Mouse (Mus musculus) stomach, embryonic 15.5 days (tissue): Measurements from ENCODE around the gene Myl10. TPM values are rescaled to one million over a fixed set of nuclear protein-coding genes. Genes with fewer than 3 reads are reported as not detected.
A peak's percentile ranks its signal among the peaks of the same experiment; 100 is the strongest.
"Not testable (repeated sequence)": the region's sequence is repeated elsewhere in the genome, so short reads cannot be mapped to it uniquely, and the experiment has no call there.

ENCODE experiments used
- ATAC-seq: fragments of 200-750 bp; cut with Nextera tagmentation; 2 replicates; pipeline ENCODE4 v1.8.0; 2017; ENCODE audit warnings: low read depth, moderate number of reproducible peaks, moderate TSS enrichment; ENCODE audit not compliant: insufficient read depth, low FRiP score
- H3K27ac ChIP-seq: fragments of 300-500 bp; sonication (generic); 2 replicates; pipeline ENCODE4 v1.5.1; 2015; ENCODE audit warnings: mild to moderate bottlenecking, inconsistent platforms
- H3K27me3 ChIP-seq: fragments of 300-500 bp; sonication (generic); replicated peaks from 2 replicates; pipeline ENCODE4 v1.6.1; 2015; ENCODE audit warnings: inconsistent platforms
- H3K36me3 ChIP-seq: fragments of 300-500 bp; sonication (generic); 2 replicates; pipeline ENCODE4 v1.6.1; 2015; ENCODE audit warnings: inconsistent platforms
- H3K4me1 ChIP-seq: fragments of 300-500 bp; sonication (generic); 2 replicates; pipeline ENCODE4 v1.6.1; 2015; ENCODE audit warnings: inconsistent platforms
- H3K4me2 ChIP-seq: fragments of 300-500 bp; sonication (generic); 2 replicates; pipeline ENCODE4 v1.6.1; 2015; ENCODE audit warnings: mild to moderate bottlenecking, inconsistent platforms
- H3K4me3 ChIP-seq: fragments of 300-500 bp; sonication (generic); replicated peaks from 2 replicates; pipeline ENCODE4 v1.5.1; 2015; ENCODE audit warnings: inconsistent platforms
- H3K9ac ChIP-seq: fragments of 300-500 bp; sonication (generic); 2 replicates; pipeline ENCODE4 v1.6.1; 2015; ENCODE audit warnings: inconsistent platforms
- H3K9me3 ChIP-seq: fragments of 300-500 bp; sonication (generic); 2 replicates; pipeline ENCODE4 v1.6.1; 2016; ENCODE audit warnings: inconsistent platforms
- WGBS: fragments of 180-500 bp; shearing (Covaris S2); methylation state at CpG from one replicate; pipeline ENCODE4 v1.1.7; 2015; 5-methylcytosine and 5-hydroxymethylcytosine counted together
- polyA plus RNA-seq: library from polyadenylated mRNA; unstranded; fragments of >200 nt; fragmentation: Nextera tagmentation; extraction: Ambion mirVana; gene quantifications from 2 replicates; pipeline ENCODE4 v1.2.1, GENCODE M21; 2015

Myl10 gene
- polyA plus RNA-seq: 0.27 and 0.28 TPM in 2 replicates

GRCm38 (mm10) chr5:136692784-136693183 is at the start of gene Myl10:
Myl10 (plus strand) TSS chr5:136693146.
- no peak within 1 kb of the TSS for H3K27ac ChIP-seq
- no peaks in the 10 kb centered on the region for H3K4me1 ChIP-seq
- H3K36me3 ChIP-seq: no peaks in the 10 kb centered on the region
- H3K9ac ChIP-seq: no peak within 1 kb of the TSS
- no peak for ATAC-seq
- 80% methylated on average over 4 of the region's 4 CpGs for WGBS
- H3K4me3 ChIP-seq: no peak within 1 kb of the TSS
- H3K27me3 ChIP-seq: no peaks in the 10 kb centered on the region
- no peaks in the 10 kb centered on the region for H3K9me3 ChIP-seq
- no peak within 1 kb of the TSS for H3K4me2 ChIP-seq

- no peaks in the 10 kb centered on the region for H3K9me3 ChIP-seq
- H3K27me3 ChIP-seq: no peaks in the 10 kb centered on the region
- ATAC-seq: no peak
- no peak overlapping the region for H3K9ac ChIP-seq
- H3K27ac ChIP-seq: no peak overlapping the region
- no peaks in the 10 kb centered on the region for H3K4me1 ChIP-seq
- WGBS: 88% methylated on average over 4 of the region's 4 CpGs
- H3K4me3 ChIP-seq: no peak overlapping the region
- H3K4me2 ChIP-seq: no peak overlapping the region
- H3K36me3 ChIP-seq: no peaks in the 10 kb centered on the region
These were observed 46.1 kb upstream of the Myl10 start for GRCm38 (mm10) chr5:136646731-136647328.

GRCm38 (mm10) chr5:136649071-136649470 is 43.9 kb upstream of the Myl10 start:
- H3K4me1 ChIP-seq: no peaks in the 10 kb centered on the region
- ATAC-seq: no peak

GRCm38 (mm10) chr5:136649655-136650054 is 43.3 kb upstream of the Myl10 start:
- 90% methylated on average over 5 of the region's 5 CpGs for WGBS
- no peak overlapping the region for H3K9ac ChIP-seq
- no peak overlapping the region for H3K27ac ChIP-seq
- H3K4me2 ChIP-seq: no peak overlapping the region
- H3K4me3 ChIP-seq: no peak overlapping the region
- ATAC-seq: no peak
- no peaks in the 10 kb centered on the region for H3K27me3 ChIP-seq
- H3K9me3 ChIP-seq: no peaks in the 10 kb centered on the region
- H3K36me3 ChIP-seq: no peaks in the 10 kb centered on the region
- H3K4me1 ChIP-seq: no peaks in the 10 kb centered on the region

More at GRCm38 (mm10) chr5:136649071-136649470, 43.9 kb upstream of the Myl10 start:
- Histone ChIP-seq H3K27me3 (no peaks in the 10 kb centered on the region), H3K9ac (no peak overlapping the region), H3K9me3 (no peaks in the 10 kb centered on the region), H3K4me2 (no peak overlapping the region), H3K36me3 (no peaks in the 10 kb centered on the region), H3K4me3 (no peak overlapping the region), H3K27ac (no peak overlapping the region)
- 69% methylated on average over 5 of the region's 5 CpGs for WGBS

GRCm38 (mm10) chr5:136654481-136654880 is 38.5 kb upstream of the Myl10 start:
- ATAC-seq: no peak
- Histone ChIP-seq H3K27me3 (no peaks in the 10 kb centered on the region), H3K9me3 (no peaks in the 10 kb centered on the region), H3K4me3 (no peak overlapping the region), H3K4me2 (no peak overlapping the region), H3K36me3 (no peaks in the 10 kb centered on the region), H3K4me1 (no peaks in the 10 kb centered on the region), H3K27ac (no peak overlapping the region), H3K9ac (no peak overlapping the region)

GRCm38 (mm10) chr5:136656830-136657395 is 36.0 kb upstream of the Myl10 start:
- no peaks in the 10 kb centered on the region for H3K4me1 ChIP-seq
- no peaks in the 10 kb centered on the region for H3K36me3 ChIP-seq
- no peaks in the 10 kb centered on the region for H3K27me3 ChIP-seq
- 78% methylated on average over 10 of the region's 10 CpGs for WGBS
- no peak overlapping the region for H3K4me3 ChIP-seq
- H3K27ac ChIP-seq: no peak overlapping the region
- H3K9me3 ChIP-seq: no peaks in the 10 kb centered on the region
- no peak overlapping the region for H3K4me2 ChIP-seq
- no peak overlapping the region for H3K9ac ChIP-seq
- no peak for ATAC-seq

GRCm38 (mm10) chr5:136660721-136661120 is 32.2 kb upstream of the Myl10 start:
- not testable (repeated sequence) for ATAC-seq, H3K4me1 ChIP-seq, H3K4me3 ChIP-seq, H3K9me3 ChIP-seq, H3K27me3 ChIP-seq, H3K9ac ChIP-seq, H3K4me2 ChIP-seq, H3K36me3 ChIP-seq, H3K27ac ChIP-seq
- 69% methylated on average over 5 of the region's 5 CpGs for WGBS

GRCm38 (mm10) chr5:136662281-136662680 is 30.7 kb upstream of the Myl10 start:
- no peaks in the 10 kb centered on the region for H3K4me1 ChIP-seq
- H3K4me3 ChIP-seq: no peak overlapping the region
- H3K27me3 ChIP-seq: no peaks in the 10 kb centered on the region
- no peak overlapping the region for H3K9ac ChIP-seq
- H3K36me3 ChIP-seq: no peaks in the 10 kb centered on the region
- H3K27ac ChIP-seq: no peak overlapping the region
- ATAC-seq: no peak
- WGBS: 74% methylated on average over 10 of the region's 10 CpGs
- H3K9me3 ChIP-seq: no peaks in the 10 kb centered on the region
- no peak overlapping the region for H3K4me2 ChIP-seq

GRCm38 (mm10) chr5:136662822-136663221 is 30.1 kb upstream of the Myl10 start:
- 32% methylated on average over 1 of the region's 1 CpGs for WGBS
- Histone ChIP-seq H3K27me3 (no peaks in the 10 kb centered on the region), H3K9me3 (no peaks in the 10 kb centered on the region), H3K36me3 (no peaks in the 10 kb centered on the region), H3K4me2 (no peak overlapping the region), H3K4me1 (no peaks in the 10 kb centered on the region), H3K9ac (no peak overlapping the region), H3K27ac (no peak overlapping the region), H3K4me3 (no peak overlapping the region)
- ATAC-seq: no peak

- Histone ChIP-seq H3K27ac (no peak overlapping the region), H3K4me3 (no peak overlapping the region), H3K4me1 (no peaks in the 10 kb centered on the region), H3K4me2 (no peak overlapping the region), H3K27me3 (no peaks in the 10 kb centered on the region), H3K9me3 (no peaks in the 10 kb centered on the region), H3K9ac (no peak overlapping the region), H3K36me3 (no peaks in the 10 kb centered on the region)
- ATAC-seq: no peak
- WGBS: 4% methylated on average over 9 of the region's 9 CpGs
These were observed 28.4 kb upstream of the Myl10 start for GRCm38 (mm10) chr5:136664497-136664896.

GRCm38 (mm10) chr5:136676315-136677030 is 16.5 kb upstream of the Myl10 start:
- Histone ChIP-seq H3K4me2 (no peak overlapping the region), H3K36me3 (no peaks in the 10 kb centered on the region), H3K9ac (no peak overlapping the region), H3K4me3 (no peak overlapping the region), H3K4me1 (no peaks in the 10 kb centered on the region), H3K27me3 (no peaks in the 10 kb centered on the region), H3K27ac (no peak overlapping the region), H3K9me3 (no peaks in the 10 kb centered on the region)
- ATAC-seq: no peak
- WGBS: 82% methylated on average over 18 of the region's 18 CpGs

GRCm38 (mm10) chr5:136678840-136679348 is 14.1 kb upstream of the Myl10 start:
- 55% methylated on average over 6 of the region's 6 CpGs for WGBS
- no peak overlapping the region for H3K27ac ChIP-seq
- no peak overlapping the region for H3K4me3 ChIP-seq
- no peak overlapping the region for H3K4me2 ChIP-seq
- no peaks in the 10 kb centered on the region for H3K27me3 ChIP-seq
- no peak overlapping the region for H3K9ac ChIP-seq
- no peaks in the 10 kb centered on the region for H3K9me3 ChIP-seq
- ATAC-seq: peak; percentile 71; the same call in 1 of the 2 replicates
- H3K36me3 ChIP-seq: no peaks in the 10 kb centered on the region
- H3K4me1 ChIP-seq: no peaks in the 10 kb centered on the region
